Mouse (Mus musculus): Measurements from ENCODE around the gene Slc7a8.
A peak's percentile ranks its signal among the peaks of the same experiment; 100 is the strongest.
"Not testable (repeated sequence)": the region's sequence is repeated elsewhere in the genome, so short reads cannot be mapped to it uniquely, and the experiment has no call there.

The Slc7a8 gene

DNA sequence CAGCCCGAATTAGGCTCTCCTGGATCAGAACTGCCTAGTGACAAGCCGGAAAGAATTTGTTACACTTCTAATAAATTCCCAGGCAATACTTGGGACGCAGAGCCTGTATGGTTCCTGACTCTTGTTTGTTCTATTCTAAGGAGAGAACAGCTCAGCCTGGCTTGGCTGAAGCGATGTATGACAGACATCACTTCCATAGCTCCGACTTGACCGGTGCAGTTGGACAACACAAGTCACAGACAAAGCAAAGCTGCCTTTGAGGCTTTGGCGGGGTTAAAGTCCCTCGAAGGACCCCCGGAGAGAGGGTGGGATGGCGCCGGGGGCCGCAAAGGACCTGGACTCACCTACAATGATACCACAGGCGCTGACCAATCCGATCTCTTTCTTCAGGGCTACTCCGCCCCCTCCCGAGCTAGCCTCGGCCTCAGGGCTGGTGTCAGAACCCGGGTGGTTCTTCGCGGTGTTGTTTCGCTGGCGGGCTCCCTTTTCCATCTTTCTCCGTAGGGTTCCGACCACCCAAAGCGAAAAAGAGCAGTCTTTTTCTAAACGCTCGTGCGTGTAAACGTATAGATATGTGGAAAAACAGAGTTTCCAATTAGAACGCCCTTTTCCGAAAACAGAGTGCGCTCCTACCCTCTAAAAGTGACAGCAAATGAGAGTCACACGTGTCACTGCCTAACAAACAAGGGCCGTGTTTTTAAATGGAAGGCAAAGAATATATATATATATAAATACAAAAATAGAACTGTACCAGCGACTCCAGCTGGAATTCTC is 723 bp downstream of the Slc7a8 start:
- DNase-seq (ENCODE audit: extremely low spot score, low spot score) = peak; percentile 62

DNA sequence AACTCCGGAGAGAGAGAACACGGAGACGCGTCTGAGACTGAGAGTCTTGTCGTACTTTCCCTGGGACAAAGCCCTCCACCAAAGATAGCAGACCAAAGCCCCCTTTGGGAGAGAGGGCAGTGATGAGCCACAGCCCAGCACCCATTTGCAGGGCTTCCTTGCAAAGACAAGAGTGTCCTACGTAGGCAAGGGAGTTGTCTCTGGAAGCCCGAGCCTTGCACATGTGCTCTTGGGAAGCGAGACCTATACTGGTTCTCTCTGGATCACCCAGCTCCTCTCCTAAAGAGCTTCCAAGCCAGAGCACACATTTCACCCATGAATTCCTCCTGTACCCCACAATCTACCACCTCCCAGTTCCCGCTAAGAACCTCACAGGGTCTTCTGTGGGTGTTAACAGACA is 1.7 kb downstream of the Slc7a8 start:
- no peak for DNase-seq (ENCODE audit: extremely low spot score, low spot score)

DNA sequence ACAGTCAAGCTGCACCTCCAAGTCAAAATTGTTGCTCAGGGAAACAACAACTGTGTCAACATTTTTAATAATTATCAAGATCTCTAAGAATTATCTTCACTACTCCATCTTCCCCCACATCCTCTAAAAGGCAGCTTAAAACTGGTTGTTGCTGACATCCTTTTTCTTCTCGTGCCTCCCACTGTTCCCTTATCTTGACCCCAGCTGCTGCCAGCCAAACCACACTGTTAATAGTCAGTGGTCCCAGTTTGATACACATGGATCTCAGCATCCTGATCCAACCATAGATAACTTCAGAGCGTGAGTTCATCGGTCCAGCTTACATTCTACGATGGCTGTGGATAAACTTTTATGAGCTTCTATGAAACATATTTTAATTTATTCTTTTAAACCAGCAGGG is 3.9 kb downstream of the Slc7a8 start:
- DNase-seq (ENCODE audit: extremely low spot score, low spot score) = no peak

DNA sequence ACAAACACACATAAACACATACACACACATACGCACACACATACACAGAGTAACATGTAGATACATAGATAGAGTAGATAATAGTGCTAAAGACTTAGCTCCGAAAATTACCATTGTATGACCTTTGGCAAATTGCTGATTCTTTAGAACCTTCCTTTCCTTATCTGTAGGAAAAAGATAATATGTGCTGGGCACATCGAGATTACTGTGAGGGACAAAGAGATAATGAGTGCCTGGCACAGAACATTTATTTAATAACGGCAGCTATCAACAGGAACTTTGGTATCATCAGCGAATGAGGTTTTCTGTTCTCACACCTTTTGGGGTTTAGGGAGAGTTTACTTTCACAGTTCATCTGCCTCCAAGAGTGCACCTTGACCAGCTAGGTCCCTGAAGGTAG is 5.0 kb downstream of the Slc7a8 start:
- no peak for DNase-seq (ENCODE audit: extremely low spot score, low spot score)

DNA sequence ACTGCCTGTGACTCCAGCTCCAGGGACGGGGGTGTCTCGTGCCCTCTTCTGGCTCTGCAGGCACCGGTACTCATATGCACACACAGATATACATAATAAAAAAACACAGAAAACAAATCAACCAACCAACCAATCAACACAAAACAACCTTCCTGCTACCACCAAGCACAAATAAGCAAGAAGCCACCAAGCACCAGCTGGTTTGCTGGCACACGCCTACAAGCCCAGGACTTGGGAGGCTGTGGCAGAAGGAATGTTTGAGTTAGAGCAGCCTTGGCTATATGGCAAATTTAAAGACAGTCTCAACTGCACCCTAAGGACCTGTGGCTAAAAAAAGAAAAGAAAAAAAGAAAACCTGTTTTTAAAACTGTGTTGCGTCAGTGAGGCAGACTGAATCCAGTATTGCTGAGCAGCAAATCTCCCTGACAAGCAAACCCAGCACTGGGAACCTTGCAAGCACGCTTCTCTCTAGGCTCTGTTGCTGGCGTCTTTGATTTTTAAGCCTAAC is 6.2 kb downstream of the Slc7a8 start:
- no peak for DNase-seq (ENCODE audit: extremely low spot score, low spot score)

DNA sequence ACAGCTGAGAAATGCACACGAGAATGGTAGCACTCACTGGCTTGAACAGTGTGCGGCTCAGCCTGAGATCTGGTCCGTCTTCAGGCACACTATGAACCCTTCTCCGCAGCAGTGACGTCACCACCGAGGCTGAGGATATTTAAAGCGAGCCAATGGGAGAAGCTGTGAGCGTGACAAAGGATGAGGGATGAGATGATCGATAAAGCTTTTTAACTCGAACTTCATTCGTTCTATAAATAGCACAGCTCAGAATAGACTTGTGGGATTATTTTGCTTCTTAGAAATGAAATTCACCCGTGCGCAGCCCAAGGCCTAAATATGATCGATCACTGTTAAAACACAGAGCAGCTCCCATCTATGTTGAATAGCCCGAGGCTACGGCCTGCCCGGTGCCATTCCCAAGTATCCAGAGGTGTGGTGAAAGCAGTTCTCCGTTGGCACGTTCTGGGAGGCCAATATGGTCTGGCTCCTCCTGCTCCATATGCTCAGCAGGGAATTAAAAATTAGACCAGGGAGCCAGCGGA is 9.4 kb downstream of the Slc7a8 start:
- DNase-seq (ENCODE audit: extremely low spot score, low spot score) = no peak

DNA sequence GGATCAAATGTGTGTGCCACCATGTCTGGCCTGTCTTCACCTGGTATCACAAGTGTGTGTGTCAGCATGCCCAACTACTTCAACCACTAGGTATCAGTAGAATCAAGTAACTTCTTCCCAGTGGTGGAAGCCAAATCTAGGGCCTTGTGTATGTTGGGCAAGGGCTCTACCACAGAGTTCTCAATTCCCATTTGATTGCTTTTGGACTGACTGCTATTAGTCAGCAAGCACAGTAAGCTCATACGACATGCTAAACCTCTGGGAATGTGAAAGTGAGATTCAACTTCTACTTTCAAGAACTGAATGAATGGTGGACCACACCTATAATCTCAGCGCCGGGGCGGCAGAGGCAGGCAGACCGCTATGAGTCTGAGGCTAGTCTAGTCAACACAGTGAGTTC is 11.4 kb downstream of the Slc7a8 start:
- DNase-seq (ENCODE audit: extremely low spot score, low spot score) = no peak

DNA sequence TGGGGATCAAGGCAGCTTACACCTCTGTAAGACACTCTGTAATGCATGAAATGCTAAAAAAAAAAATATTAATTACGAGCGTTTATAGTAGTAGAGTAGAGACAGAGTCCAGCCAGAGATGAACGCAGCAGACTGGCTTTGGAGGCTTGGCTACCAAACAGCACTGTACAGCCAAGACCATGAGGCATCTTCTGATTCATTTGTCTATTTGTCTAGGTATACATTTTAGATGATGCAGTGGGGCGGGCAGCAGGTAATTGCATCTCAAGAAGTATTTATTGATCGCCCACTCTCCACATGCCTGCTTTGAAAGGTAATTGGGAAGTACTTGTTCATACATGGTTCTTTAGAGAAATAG is 12.7 kb downstream of the Slc7a8 start:
- DNase-seq (ENCODE audit: extremely low spot score, low spot score) = no peak

DNA sequence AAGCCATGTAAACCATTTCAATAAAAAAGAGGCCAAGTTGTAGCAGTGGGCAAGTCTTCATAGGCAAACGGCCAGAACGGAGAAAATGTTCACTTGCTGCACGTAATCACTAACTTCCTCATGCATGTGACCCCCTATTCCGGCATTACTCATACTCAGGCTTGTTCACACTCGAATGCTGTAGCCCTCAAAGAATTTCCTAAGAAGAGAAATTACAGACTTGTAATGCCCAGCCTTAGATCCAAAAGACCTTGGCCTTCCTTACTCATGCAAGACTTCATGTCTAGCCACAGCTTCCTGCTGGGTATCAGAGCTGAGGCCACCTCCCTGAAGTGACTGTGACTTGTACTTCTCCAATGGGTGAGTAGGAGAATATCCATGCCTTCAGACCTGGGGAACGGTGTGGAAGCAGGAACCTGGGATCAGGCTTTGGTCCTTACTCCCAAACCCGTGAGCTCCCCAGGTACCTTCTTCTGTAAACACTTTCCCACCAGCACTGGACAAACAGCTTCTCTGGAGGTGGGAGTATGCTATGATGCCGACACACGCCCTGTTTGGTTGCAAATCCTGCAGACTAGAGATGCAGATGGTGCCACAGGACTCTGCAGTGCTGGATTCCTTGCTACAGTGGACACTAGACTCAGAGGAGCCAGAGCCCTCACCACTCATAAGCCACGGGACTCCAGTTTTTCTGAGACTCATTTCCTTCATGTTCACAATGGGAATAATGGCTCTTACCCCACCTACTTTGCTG is 13.3 kb downstream of the Slc7a8 start:
- no peak for DNase-seq (ENCODE audit: extremely low spot score, low spot score)

DNA sequence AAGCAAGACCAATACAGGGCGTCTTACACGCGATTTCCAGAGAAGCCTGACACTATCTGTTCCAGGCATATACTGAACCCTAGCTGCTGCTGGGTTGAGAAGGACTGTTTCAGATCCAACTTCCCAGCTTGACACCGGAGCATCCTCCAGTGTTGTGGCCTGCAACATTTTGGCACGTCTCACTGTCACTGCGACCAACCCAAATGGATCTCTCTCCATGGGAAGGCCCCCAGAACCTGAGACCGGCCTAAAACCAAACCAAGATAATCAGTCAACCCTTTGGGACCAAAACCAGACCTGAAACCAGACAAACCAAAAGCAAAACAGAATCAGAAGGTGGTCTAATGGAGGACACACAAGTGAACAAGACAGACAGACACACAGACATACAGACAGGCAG is 14.8 kb downstream of the Slc7a8 start:
- not testable (repeated sequence) for DNase-seq (ENCODE audit: extremely low spot score, low spot score)

DNA sequence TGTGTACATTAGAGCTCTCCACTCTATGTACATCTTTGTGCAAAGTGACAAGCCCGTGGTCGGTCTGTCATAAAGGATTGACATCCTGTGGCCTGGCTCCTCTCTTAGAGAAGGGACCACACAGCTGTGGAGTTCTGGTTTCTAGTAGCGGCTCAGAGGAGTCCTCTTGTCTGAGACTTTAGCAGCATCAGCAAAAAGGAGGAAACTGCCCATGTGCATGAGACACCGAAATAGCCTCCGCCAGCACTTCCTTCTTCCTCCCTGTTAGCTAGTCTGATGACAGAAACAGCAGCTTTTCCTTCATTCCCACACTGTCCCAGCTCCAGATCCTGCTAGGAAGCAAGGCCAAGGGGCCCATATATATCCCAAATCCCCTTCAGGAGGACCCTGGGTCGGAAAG is 25.4 kb downstream of the Slc7a8 start:
- DNase-seq (ENCODE audit: extremely low spot score, low spot score) = no peak

DNA sequence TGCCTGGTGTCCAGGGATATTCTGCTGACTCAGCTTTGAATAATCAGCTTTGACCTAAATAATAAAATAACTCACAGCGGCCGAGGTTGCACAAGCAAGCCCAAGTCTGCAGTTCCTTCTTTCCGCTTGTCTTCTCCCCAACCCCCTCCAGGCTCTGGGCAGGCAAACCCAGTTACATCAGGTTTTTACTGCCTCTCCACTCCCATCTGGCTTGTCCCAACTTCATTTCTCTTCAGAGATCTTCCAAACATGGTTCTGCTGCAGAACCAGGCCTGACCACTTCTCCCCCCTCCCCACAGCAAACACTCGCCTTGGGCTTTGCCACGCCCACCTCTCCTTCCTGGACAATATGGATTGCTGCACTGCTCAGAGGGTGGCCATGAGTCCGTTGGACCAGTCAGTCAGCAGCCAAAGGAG is 27.1 kb downstream of the Slc7a8 start:
- peak; percentile 20 for DNase-seq (ENCODE audit: extremely low spot score, low spot score)

DNA sequence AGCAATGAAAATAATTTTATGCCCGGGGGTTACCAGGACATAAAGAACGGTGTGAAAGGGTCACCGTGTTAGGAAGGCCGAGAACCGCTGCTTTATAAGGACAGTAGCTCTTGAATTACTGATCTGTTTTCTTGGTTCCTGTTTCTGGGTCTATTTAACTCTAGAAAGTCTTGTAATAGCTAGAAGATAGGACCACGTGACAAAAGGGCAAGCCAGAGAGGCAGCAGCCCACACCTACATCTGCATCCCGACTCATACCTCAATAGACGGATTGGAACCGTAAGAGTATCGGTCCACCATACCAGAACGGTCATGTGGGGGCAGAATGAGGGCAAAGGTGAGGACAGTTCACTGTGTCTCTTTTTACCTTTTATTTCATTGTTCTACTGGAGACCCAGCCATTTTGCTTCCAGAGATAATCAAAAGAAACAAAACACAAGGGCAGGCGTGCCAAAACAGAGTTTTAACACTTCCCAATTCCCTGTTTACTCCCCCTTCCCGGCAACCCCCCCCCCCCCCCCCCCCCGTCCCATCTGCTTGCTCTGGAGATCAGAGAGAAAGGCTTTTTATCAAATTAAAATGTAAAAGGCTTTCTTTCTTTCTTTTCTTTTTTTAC is 27.7 kb downstream of the Slc7a8 start:
- no peak for DNase-seq (ENCODE audit: extremely low spot score, low spot score)

DNA sequence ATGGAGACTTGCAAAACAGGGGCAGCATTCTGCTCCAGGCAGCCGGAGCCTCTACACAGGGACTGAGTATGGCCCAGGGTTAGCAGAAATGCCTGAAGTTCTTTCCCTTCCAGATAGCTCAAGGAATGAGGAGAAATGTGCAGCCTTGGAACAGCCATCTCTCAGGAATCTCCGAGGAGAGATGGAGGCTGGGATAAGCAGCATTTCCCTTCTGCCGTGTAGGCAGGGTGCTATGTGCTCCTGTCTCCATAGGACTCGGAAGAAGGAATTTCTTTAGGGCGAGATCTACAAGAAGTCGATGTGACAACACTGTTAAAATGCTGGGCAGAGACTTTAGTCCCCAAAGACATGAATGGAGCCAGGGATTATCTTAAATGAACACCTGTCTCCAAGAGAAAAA is 28.8 kb downstream of the Slc7a8 start:
- no peak for DNase-seq (ENCODE audit: extremely low spot score, low spot score)

DNA sequence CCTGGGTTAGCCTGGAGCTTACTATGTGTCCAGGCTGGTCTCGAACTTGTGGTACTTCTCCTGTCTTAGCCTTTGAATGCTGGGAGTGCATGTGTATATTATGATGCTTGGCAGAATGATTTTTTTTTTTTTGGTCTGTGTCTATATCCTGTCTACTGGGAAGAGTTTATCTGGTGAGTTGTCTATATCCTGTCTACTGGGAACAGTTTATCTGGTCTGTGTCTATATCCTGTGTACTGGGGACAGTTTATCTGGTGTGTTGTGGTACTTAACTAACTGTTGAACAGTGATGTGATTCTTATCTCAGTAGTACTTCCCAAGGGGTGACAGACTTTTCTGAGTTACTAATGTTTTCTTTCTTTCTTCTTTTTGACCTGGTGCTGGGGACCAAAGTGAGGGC is 30.0 kb downstream of the Slc7a8 start:
- DNase-seq (ENCODE audit: extremely low spot score, low spot score) = no peak

DNA sequence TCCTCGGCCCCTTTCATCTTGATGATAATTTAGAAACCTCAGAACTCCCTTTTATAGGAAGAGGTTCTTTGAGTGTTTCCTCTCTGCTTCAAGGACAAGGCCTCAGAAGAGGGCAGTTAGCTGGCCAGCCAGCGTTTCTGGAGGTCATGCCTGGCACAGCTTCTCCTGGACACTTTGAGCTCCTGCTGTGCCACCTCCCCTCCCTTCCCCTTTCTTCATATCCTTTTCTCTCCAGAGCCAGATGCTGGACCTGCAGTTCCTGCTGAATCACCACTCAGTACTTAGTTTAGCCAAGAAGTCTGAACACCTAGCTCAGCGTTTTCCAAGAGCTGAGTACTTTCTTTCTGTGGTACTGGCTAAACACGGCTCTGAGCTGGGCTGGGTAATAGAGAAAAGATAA is 32.5 kb downstream of the Slc7a8 start:
- no peak for DNase-seq (ENCODE audit: extremely low spot score, low spot score)

DNA sequence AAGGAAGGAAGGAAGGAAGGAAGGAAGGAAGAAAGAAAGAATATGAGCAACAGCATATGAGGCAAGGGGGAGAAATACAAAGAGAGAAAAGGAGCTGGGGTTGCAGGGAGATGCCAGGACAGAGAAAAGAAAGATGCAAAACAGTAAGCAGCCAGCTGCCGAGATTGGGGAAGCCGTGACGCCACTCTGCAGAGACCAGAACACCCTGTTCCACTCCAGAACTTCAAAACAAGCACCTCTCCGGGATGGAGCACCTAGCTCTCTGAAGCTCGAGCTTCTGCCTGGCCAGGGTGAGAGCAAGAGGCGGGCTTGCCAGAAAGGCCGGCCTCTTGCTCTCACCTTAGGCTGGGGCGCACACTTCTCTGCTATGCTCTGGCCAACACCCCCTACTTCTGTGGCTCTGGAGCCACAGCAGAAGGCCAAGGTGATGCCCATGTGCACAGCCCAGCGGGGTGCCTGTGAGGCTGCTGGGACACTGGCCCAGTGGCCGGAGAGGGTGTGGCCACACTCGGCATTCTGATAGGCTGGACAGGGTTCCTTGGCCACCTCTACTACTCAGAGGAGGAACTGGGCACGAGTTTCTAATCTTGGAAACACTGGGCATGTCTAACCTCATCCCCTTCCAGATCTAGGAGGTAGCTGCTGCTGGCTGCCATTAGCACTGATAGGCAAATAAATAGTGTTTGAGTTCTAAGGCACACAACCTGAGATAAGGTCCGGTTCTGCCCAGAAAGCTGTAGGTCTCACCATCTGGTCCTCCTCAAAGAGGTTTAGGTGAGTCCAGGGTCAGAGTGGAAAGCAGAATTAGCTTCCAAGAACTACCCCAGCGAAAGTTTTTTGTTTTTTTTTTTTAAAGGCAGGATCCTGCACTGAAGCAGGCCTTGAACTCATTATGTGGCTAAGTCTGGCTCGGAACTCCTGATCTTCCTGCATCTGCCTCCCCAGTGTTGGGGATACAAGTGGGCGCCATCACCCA is 33.5 kb downstream of the Slc7a8 start:
- DNase-seq (ENCODE audit: extremely low spot score, low spot score) = no peak

DNA sequence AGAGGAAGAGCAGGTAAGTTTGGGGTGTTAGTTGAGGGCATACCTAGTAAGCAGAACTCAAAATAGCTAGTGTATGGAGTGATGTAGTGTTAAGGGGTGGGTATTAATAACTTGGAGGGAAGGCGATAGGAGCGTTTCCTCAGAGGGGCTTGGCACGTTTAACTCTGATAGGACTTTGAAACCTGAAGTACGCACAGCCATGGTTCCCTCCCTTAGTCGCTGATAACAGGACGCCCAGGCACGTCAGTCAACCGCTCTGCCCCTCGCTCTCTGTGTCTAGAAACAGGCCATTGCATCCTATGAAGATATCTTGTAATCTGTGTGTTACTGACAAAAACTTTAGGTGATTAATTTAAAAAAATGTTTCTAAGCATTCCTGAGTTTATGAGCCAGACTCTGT is 35.7 kb downstream of the Slc7a8 start:
- no peak for DNase-seq (ENCODE audit: extremely low spot score, low spot score)

DNA sequence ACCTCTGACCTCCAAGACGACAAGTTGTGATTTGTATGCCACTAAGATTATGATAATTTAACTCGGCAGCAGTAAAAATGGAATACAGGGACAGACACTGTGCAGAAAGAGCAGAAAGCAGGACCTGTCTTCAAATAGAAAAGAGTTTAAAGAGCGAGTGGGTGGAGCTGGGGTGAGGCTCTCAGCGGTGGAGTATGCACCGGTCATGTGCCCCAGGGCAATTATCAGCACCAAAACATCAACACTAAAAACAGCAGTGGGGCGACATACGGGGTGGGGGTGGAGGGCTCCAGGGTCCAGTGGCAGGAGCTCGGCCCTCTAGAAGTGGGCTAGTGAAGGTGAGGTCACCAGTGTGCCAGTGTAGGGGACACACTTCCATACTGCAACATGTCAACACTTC is 37.3 kb downstream of the Slc7a8 start:
- no peak for DNase-seq (ENCODE audit: extremely low spot score, low spot score)

DNA sequence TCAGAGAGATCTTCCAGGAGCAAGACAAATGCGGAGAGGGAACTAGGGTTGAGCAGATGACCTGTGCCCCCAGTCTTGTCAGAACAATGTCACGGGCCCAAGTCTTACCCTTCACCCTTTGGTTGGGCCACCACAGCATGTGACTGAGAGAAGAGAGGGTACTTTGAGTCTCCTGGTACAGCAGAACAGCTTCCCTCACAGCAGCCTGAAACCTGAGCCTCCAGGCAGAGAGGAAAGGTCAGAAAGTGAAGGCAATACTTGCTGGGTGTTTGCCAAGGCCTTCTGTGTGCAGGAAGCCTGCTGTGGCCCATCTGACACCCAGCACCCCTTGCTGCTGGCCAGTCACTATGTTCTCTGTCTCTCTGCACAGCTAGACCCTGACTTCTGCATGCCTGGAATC is 39.4 kb downstream of the Slc7a8 start:
- DNase-seq (ENCODE audit: extremely low spot score, low spot score) = no peak

DNA sequence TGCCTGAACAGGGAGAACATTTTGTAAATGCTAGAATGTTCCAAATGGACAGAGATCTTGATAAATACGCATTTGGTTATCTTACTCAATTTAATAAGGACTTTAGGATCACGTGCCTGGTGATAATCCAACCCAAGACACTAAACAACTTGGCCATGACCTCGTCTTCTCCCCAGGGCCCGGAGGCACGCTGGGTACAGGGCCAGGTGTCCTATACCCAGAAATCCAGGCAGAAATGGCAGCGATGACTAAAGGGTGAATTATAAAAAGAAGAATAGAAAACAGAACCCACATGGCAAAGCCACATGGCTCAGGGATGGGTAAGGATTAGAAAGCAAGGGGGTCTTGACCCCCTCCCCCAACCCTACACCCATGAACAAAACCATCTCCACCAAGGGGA is 40.0 kb downstream of the Slc7a8 start:
- DNase-seq (ENCODE audit: extremely low spot score, low spot score) = no peak

All from neural tube, embryonic 10.5 days (tissue).